Mouse (Mus musculus) liver, adult 2 months (tissue): Measurements from ENCODE around the gene Fgfbp3.

ENCODE experiments used
- CTCF ChIP-seq: fragments of 200-500 bp; IDR thresholded peaks from 2 replicates; pipeline ENCODE4 v1.5.1; 2011; ENCODE audit warnings: low read depth, low read length, control low read depth
- POLR2A ChIP-seq: fragments of 200-500 bp; IDR thresholded peaks from 2 replicates; pipeline ENCODE4 v1.6.1; 2011; ENCODE audit warnings: low read length, control low read depth; ENCODE audit not compliant: insufficient read depth; ENCODE audit errors: extremely low read depth

DNA sequence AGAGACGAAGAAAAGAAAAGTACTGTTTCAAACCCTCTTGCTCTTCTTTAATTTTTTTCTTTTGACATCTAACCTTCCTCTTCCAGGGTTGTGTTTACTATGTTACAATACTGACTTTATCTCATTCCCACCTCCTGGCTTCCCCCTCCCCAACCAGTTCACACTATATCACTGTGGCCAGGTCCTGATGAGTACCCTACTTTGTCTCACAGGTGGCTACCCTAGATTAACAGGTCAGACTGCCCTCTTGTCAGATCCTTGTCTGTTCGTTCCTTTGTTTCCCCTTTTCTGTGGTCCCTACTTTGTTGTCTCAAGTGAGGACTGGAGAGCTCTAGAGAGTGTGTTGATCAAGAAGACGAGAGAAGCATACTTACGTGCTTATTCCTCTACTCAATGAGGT is 16.9 kb upstream of the Fgfbp3 start:
- TF ChIP-seq POLR2A = no peak
- TF ChIP-seq CTCF = no peak
